Mouse (Mus musculus): Measurements from ENCODE around the gene Fam118a. TPM values are rescaled to one million over a fixed set of nuclear protein-coding genes. Genes with fewer than 3 reads are reported as not detected.
"Not testable (repeated sequence)": the region's sequence is repeated elsewhere in the genome, so short reads cannot be mapped to it uniquely, and the experiment has no call there.

The Fam118a gene
- 17.3 and 23.2 TPM in 2 replicates for polyA plus RNA-seq (2014; fragmentation: Nextera tagmentation; extraction: Ambion mirVana)

DNA sequence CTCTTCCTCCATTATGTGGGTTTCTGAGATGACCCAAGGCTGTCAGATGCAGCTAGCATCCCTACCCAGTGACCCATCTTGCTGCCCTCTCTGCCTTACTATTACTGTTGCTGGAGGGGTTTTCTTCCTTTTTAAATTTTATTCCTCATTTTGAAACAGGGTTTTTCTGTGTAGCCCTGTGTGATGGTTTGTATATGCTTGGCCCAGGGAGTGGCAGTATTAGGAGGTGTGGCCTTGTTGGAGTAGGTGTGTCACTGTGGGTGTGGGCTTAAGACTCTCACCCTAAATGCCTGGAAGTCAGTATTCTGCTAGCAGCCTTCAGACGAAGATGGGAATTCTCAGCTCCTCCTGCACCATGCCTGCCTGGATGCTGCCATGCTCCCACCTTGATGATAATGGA, at the start of gene Fam118a:
Fam118a (plus strand) TSS at position 301 of the 400 bp plus-strand sequence.
- not testable (repeated sequence) for H3K4me1 ChIP-seq (ENCODE audit: control insufficient read depth, insufficient read depth, low read length); H3K4me2 ChIP-seq (replicated peaks; ENCODE audit: low read depth, low read length); H3K4me3 ChIP-seq (ENCODE audit: low read length); ATAC-seq (ENCODE audit: low FRiP score, low TSS enrichment); H3K27ac ChIP-seq (ENCODE audit: low read depth, low read length); H3K9me3 ChIP-seq (ENCODE audit: control insufficient read depth, low read length); H3K9ac ChIP-seq (ENCODE audit: low read depth, low read length); H3K36me3 ChIP-seq (ENCODE audit: control insufficient read depth, insufficient read depth, low read length); H3K27me3 ChIP-seq (ENCODE audit: control insufficient read depth, insufficient read depth, low read length)
- WGBS: 52% methylated on average over 1 of the region's 1 CpGs

DNA sequence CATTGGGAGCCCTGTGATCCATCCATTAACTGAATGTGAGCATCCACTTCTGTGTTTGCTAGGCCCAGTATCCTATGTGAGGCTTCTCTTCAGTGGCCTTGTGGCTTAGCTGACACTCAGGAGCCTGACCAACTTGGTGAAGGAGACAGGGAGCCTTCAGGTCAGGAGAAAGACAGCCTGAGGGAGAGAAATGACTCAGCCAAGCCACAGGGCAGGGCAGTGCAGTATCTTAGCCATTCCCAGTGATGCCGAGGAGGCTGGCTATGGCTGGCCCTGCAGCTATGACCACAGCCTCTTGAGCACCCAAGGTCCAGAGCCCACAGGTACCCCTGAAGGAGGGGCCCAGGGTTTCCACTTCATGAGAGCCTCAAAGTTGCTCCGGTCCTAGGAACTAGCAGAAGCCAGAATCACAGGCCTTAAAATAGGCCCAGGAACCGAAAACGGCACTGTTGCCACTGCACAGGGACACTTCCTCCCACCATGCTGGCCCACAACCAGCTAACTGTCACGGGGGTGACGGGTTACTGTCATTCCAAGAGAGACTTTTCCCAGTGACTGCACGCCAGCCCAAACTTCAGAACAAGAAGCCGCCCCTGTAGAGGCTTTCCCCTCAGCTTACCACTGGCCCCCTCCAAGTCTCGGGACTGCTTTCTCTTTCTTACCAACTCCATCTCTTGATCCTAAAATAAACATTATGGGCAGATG, 47.0 kb upstream of the Fam118a start:
- Histone ChIP-seq H3K4me2 (replicated peaks; ENCODE audit: low read depth, low read length) (no peak overlapping the region), H3K4me3 (ENCODE audit: low read length) (no peak overlapping the region), H3K27ac (ENCODE audit: low read depth, low read length) (no peak overlapping the region), H3K9me3 (ENCODE audit: control insufficient read depth, low read length) (no peaks in the 10 kb centered on the region), H3K9ac (ENCODE audit: low read depth, low read length) (no peak overlapping the region), H3K4me1 (ENCODE audit: control insufficient read depth, insufficient read depth, low read length) (peaks cover 6% of the 10 kb centered on the region; the same call in 1 of the 2 replicates), H3K36me3 (ENCODE audit: control insufficient read depth, insufficient read depth, low read length) (no peaks in the 10 kb centered on the region), H3K27me3 (ENCODE audit: control insufficient read depth, insufficient read depth, low read length) (no peaks in the 10 kb centered on the region)
- 77% methylated on average over 9 of the region's 9 CpGs for WGBS
- ATAC-seq (ENCODE audit: low FRiP score, low TSS enrichment): no peak

DNA sequence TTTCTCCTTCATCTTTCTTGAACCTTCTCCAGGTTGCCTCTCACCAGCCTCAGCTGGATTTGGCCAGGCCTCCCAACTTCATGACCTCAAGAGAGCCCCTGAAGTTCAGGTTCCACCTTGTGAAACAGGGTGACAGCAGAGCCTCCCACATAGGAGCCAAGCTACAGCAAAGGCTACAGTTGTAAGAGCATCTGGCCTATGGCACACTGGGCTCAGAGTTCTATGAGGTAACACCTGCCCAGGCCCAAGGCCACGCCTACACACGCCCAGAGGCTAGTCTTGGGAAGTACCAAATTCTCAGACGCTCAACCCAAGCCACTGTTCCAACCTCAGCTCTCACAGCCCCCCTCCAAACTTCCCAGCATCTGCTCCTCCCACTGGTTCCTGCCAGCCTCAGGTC, 45.9 kb upstream of the Fam118a start:
- ATAC-seq (ENCODE audit: low FRiP score, low TSS enrichment): no peak
- Histone ChIP-seq H3K27me3 (ENCODE audit: control insufficient read depth, insufficient read depth, low read length) (no peaks in the 10 kb centered on the region), H3K27ac (ENCODE audit: low read depth, low read length) (no peak overlapping the region), H3K4me2 (replicated peaks; ENCODE audit: low read depth, low read length) (no peak overlapping the region), H3K4me1 (ENCODE audit: control insufficient read depth, insufficient read depth, low read length) (peaks cover 7% of the 10 kb centered on the region; the same call in 1 of the 2 replicates), H3K9ac (ENCODE audit: low read depth, low read length) (no peak overlapping the region), H3K9me3 (ENCODE audit: control insufficient read depth, low read length) (no peaks in the 10 kb centered on the region), H3K36me3 (ENCODE audit: control insufficient read depth, insufficient read depth, low read length) (no peaks in the 10 kb centered on the region), H3K4me3 (ENCODE audit: low read length) (no peak overlapping the region)
- 84% methylated on average over 3 of the region's 3 CpGs for WGBS

DNA sequence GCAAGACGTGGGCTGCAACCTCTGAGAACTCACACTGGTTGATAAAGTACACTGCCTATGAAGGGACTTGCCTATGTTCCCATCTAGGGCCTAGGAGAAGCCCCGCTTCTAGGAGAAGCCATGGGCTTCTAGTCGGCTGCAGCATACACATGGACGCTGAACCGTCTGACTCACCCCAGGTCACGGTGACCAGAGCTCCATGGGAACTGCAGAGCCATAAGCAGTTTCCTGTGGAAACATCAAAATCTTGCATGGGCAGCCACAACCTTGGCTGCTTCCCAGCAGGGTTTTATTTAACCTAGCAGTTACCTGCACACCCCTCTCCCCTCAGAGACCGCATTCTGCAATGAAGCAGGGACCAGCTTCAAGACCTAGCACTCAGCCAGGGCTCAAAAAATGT, 45.0 kb upstream of the Fam118a start:
- WGBS: 73% methylated on average over 7 of the region's 7 CpGs
- H3K4me3 ChIP-seq (ENCODE audit: low read length): no peak overlapping the region
- no peaks in the 10 kb centered on the region for H3K27me3 ChIP-seq (ENCODE audit: control insufficient read depth, insufficient read depth, low read length)
- H3K36me3 ChIP-seq (ENCODE audit: control insufficient read depth, insufficient read depth, low read length): no peaks in the 10 kb centered on the region
- H3K27ac ChIP-seq (ENCODE audit: low read depth, low read length): no peak overlapping the region
- H3K4me1 ChIP-seq (ENCODE audit: control insufficient read depth, insufficient read depth, low read length): peaks cover 12% of the 10 kb centered on the region; the same call in 1 of the 2 replicates
- no peaks in the 10 kb centered on the region for H3K9me3 ChIP-seq (ENCODE audit: control insufficient read depth, low read length)
- H3K9ac ChIP-seq (ENCODE audit: low read depth, low read length): no peak overlapping the region
- H3K4me2 ChIP-seq (replicated peaks; ENCODE audit: low read depth, low read length): no peak overlapping the region
- no peak for ATAC-seq (ENCODE audit: low FRiP score, low TSS enrichment)

DNA sequence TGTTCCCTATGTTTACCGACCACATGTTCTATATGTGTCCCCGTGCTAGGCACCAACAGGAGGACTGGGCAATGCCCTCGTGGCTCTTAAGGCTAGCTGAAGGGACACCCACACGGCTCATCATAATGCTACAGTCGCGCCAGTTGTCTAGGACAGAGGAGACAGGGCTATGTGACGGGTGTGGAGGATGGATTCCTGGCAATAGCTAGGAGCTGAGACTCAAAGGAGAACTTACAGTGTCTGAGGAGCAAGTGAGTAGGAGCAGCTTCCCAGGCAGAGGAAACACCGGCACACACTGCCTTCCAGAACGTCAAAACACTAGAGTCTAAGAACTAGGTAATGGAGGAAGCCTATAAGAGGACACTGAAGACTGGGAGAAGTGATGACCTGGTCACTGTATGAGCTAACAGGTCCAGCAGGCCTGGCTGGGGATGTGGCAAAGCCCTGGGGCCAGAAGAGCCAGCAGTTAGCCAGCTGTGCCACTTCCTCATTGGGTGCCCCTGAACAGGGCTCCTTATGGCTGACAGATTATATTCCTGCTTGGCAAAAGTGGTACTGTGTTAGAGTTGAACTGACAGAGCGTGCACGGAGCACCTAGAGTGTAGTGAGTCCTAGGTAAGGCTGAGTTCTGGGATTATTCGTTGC, 43.1 kb upstream of the Fam118a start:
- Histone ChIP-seq H3K27ac (ENCODE audit: low read depth, low read length) (no peak overlapping the region), H3K9ac (ENCODE audit: low read depth, low read length) (no peak overlapping the region), H3K36me3 (ENCODE audit: control insufficient read depth, insufficient read depth, low read length) (no peaks in the 10 kb centered on the region), H3K9me3 (ENCODE audit: control insufficient read depth, low read length) (no peaks in the 10 kb centered on the region), H3K4me1 (ENCODE audit: control insufficient read depth, insufficient read depth, low read length) (peaks cover 14% of the 10 kb centered on the region; the same call in 1 of the 2 replicates), H3K4me2 (replicated peaks; ENCODE audit: low read depth, low read length) (no peak overlapping the region), H3K4me3 (ENCODE audit: low read length) (no peak overlapping the region), H3K27me3 (ENCODE audit: control insufficient read depth, insufficient read depth, low read length) (no peaks in the 10 kb centered on the region)
- WGBS: 88% methylated on average over 12 of the region's 12 CpGs
- no peak for ATAC-seq (ENCODE audit: low FRiP score, low TSS enrichment)

DNA sequence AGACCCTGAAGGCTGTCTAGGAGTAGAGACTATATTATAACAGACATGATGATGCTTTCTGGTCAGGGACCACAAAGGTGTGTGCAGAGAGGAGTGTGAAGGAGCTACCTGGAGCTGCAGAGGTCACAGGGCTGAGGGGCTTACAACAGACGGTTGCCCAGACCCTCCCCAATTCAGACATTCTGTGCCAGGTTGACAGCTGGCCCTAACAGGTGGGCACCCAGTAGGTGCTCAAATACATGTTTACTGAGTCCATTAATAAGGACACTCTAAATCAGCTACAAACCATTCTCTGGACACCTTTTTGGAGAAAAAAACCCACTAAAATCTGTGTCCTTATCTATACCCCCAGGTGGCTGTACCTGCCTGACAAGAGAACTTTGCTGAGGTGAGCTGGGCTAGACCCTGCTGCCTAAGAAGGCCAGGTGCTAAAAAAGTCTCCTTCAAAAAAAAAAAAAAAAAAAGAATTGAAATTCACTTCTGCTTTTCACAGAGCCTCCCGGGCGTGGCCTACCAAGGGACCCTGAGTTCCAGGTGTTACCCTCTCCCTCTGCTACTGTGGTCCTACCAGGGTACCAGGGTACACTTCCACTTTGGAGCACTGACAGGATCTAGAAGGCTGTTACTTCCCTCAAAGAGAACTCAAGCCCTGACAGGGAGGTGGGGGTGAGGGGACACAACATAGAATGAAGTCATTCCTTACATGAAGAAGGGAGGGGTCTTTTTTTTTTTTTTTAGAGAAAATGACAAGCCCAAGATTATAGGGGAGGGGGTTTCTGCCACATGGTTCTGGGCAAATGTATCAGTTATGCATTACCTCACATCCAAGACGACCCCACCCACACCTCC, 42.4 kb upstream of the Fam118a start:
- peak overlapping the region; percentile 91; the same call in 1 of the 2 replicates for H3K9ac ChIP-seq (ENCODE audit: low read depth, low read length)
- no peak for ATAC-seq (ENCODE audit: low FRiP score, low TSS enrichment)
- WGBS: 69% methylated on average over 4 of the region's 4 CpGs

DNA sequence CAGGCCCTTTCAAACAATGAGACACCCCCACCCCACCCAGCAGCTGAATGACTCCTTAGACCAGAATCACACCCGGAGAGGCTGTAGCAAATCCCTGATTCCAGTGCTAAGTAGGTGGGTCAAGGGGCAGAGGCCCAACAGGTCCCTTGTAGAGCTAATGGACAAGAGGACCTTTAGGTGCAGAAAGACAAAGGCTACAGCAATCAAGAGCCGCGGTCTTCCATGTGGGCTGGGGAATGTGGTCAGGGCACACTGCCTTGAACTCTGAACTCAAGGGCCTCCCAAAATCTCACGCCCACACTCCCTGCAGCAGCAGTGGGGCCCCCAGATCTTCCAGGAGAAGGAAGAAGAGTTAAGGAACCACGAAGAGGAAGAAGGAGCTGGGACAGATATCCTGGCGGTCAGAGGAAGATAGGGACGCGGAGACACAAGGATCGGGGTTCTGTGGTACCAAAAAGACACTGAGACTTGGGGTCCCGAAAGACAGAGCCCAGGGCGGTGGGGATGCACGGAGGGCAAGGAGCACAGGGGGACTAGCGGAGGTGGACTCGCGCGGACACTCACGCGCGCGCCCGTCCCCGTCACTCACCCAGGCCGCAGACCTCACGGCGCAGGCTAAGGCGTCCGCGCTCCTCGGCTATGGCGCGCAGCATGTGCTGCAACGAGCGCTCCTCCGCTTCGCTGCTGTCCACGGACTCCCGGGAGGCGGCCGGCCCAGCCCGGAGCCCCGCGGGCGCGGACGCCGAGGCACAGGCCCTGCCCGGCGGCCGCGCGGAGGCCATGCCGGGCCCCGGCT, 41.5 kb upstream of the Fam118a start:
- peak overlapping the region; percentile 86 for H3K4me3 ChIP-seq (ENCODE audit: low read length)
- peaks cover 14% of the 10 kb centered on the region; the same call in 1 of the 2 replicates for H3K4me1 ChIP-seq (ENCODE audit: control insufficient read depth, insufficient read depth, low read length)
- no peaks in the 10 kb centered on the region for H3K27me3 ChIP-seq (ENCODE audit: control insufficient read depth, insufficient read depth, low read length)
- H3K36me3 ChIP-seq (ENCODE audit: control insufficient read depth, insufficient read depth, low read length): no peaks in the 10 kb centered on the region
- peak overlapping the region; percentile 91 for H3K9ac ChIP-seq (ENCODE audit: low read depth, low read length)
- H3K4me2 ChIP-seq (replicated peaks; ENCODE audit: low read depth, low read length): peak overlapping the region; percentile 89
- ATAC-seq (ENCODE audit: low FRiP score, low TSS enrichment): peak; percentile 74
- H3K27ac ChIP-seq (ENCODE audit: low read depth, low read length): no peak overlapping the region
- WGBS: under 1% methylated on average over 45 of the region's 53 CpGs
- no peaks in the 10 kb centered on the region for H3K9me3 ChIP-seq (ENCODE audit: control insufficient read depth, low read length)

More for the DNA sequence above, 42.4 kb upstream of the Fam118a start:
- no peak overlapping the region for H3K27ac ChIP-seq (ENCODE audit: low read depth, low read length)
- no peaks in the 10 kb centered on the region for H3K9me3 ChIP-seq (ENCODE audit: control insufficient read depth, low read length)
- peak overlapping the region; percentile 86 for H3K4me3 ChIP-seq (ENCODE audit: low read length)
- no peaks in the 10 kb centered on the region for H3K36me3 ChIP-seq (ENCODE audit: control insufficient read depth, insufficient read depth, low read length)
- peaks cover 14% of the 10 kb centered on the region; the same call in 1 of the 2 replicates for H3K4me1 ChIP-seq (ENCODE audit: control insufficient read depth, insufficient read depth, low read length)
- peak overlapping the region; percentile 89 for H3K4me2 ChIP-seq (replicated peaks; ENCODE audit: low read depth, low read length)
- H3K27me3 ChIP-seq (ENCODE audit: control insufficient read depth, insufficient read depth, low read length): no peaks in the 10 kb centered on the region

Data from kidney, embryonic 14.5 days (tissue).